Mouse (Mus musculus) megakaryocyte progenitor cell, adult 5-6 weeks (primary cell): ENCODE data around the gene Gtf2a1l. TPM values are rescaled to one million over a fixed set of nuclear protein-coding genes. Genes with fewer than 3 reads are reported as not detected.

Experiments
- total RNA-seq, 2 experiments: library from RNA; stranded (forward) in 1 of 2; stranded (reverse) in 1 of 2; fragments of 157-497, 149-512 nt in 1 of 2; fragments of 200-1000 nt in 1 of 2; gene quantifications; 2 replicates each; pipeline versions ENCODE4 v1.2.3 to v1.2.4; 2015 to 2017

The Gtf2a1l gene
- total RNA-seq, 2 experiments from 2014 or later, result not detected

Other genes starting within 250 kb of the Gtf2a1l start
- gene Foxn2, start 227.9 kb upstream of the Gtf2a1l start, total RNA-seq (2015), result 36.1 and 38.4 TPM in 2 replicates
- gene Foxn2, start 227.9 kb upstream of the Gtf2a1l start, total RNA-seq (2017), result 47.7 and 50.8 TPM in 2 replicates
- 75.6 and 77.2 TPM in 2 replicates for gene Ppp1r21, start 138.5 kb upstream of the Gtf2a1l start, total RNA-seq (2015)
- 83.1 and 85.8 TPM in 2 replicates for gene Ppp1r21, start 138.5 kb upstream of the Gtf2a1l start, total RNA-seq (2017)
- gene Ston1, start 71.0 kb upstream of the Gtf2a1l start, total RNA-seq (2015), result not detected in 2 replicates
- not detected in 2 replicates for gene Ston1, start 71.0 kb upstream of the Gtf2a1l start, total RNA-seq (2017)
- gene Lhcgr, start 123.3 kb downstream of the Gtf2a1l start, total RNA-seq (2015), result 0.07 and 0.17 TPM in 2 replicates
- gene Lhcgr, start 123.3 kb downstream of the Gtf2a1l start, total RNA-seq (2017), result 0.04 and 0.07 TPM in 2 replicates